Mouse (Mus musculus): ENCODE measurements around the gene Gm28729.
A peak's percentile ranks its signal among the peaks of the same experiment; 100 is the strongest.
"Not testable (repeated sequence)": the region's sequence is repeated elsewhere in the genome, so short reads cannot be mapped to it uniquely, and the experiment has no call there.

The Gm28729 gene

DNA sequence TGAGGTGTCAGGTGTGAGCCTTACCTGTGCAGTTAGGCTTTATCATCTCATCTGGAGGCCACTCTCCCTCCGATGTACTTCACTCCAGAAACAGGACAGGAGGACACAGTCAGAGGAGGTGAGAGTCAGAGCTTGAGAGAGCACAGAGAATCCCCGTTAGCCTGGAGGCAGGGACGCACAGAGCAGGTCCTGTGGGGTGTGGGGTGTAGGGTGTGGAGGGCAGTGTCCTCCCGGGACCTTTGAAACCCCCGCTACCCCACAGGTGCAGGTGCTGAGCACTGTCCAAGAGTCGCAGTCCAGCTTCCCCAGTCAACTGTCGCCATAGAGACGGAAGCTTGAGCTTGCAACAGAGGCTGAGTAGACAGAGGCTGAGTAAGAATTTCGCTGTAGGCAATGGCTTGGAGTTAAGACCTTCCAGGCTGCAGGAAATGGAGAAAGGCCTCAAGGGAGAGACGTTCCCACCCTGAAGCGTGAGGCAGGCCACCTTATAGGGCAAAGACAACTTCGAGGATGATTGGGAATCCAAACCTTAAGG lies at the start of gene Gm28729:
TSS of gene Gm28729 (minus strand) at position 293 of the 535 bp plus-strand sequence.
- DNase-seq (ENCODE audit: low spot score), result no peak

DNA sequence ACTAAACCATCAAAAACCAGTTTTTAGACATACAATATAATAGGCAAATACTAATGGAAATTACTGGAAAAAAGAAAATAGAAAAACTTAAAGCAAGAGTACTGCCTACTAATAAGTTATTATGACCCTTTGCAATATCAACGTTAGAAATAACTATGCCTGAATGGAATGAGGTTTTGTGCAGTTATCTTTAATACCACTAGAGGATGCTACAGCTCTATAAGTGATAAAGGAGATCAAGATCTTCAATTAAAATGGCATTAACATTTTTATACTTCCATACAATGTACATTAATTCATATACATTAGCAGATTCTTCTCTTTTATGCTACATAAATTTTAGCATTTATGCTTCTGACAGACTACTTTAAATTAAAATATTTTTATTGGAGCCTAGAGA lies 48.2 kb upstream of the Gm28729 start:
- DNase-seq (ENCODE audit: low spot score), result no peak

DNA sequence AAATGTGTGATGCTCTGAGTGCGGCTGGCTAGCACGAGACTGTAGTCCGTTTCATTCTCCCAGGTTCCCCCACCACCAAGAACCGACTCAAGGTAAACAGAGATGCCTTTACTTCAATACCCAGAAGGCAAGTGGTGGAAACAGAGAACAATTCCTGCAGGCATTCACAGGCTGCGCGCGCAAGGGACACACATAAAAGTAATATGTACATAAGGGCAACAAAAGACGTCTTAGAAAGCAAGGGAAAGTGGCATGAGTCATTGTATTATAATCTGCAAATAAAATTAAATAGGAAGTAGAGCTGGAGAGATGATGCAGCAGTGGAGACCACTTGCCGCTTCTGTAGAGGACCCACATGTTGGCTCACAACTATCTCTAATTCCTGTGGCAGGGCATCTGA lies 47.7 kb upstream of the Gm28729 start:
- DNase-seq (ENCODE audit: low spot score), result no peak

DNA sequence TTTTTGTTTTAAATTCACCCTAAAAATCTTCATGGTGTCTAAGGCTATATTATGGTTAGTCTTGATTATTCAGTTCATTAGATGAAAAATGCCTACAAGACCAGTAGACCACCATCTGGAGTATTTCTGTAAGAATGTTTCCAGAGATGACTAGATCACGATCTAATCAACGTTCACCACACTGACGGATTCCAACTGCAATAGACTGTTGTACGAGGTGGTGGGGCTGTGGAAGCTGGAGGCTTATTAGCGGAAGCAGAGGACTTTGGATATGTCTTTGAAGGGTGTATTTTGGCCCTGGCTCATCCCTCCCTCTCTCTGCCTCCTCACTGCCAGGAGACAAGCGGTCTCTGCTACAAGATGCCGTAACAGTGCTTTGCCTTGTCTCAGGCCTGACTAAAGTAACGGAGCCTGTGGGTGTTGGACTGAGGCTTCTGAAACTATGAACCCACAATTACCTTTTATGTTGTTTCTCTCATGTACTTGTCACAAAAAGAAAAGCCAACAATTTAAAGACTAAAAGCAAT lies 41.5 kb upstream of the Gm28729 start:
- no peak for DNase-seq (ENCODE audit: low spot score)

DNA sequence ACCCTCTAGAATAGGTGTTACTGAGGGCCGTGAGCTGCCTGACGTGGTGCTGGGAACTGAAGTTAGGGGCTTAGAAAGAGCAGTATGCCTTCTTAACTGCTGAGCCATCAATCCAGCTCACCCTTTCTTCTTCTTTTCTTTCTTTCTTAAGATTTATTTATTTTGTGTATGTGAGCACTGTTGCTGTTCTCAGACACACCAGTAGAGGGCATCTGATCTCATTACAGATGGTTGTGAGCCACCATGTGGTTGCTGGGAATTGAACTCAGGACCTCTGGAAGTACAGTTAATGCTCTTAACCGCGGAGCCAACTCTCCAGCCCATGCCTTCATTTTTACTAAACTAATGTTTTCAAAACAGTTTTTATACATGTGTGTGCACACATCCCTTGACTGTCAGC lies 38.4 kb upstream of the Gm28729 start:
- DNase-seq (ENCODE audit: low spot score), result no peak

DNA sequence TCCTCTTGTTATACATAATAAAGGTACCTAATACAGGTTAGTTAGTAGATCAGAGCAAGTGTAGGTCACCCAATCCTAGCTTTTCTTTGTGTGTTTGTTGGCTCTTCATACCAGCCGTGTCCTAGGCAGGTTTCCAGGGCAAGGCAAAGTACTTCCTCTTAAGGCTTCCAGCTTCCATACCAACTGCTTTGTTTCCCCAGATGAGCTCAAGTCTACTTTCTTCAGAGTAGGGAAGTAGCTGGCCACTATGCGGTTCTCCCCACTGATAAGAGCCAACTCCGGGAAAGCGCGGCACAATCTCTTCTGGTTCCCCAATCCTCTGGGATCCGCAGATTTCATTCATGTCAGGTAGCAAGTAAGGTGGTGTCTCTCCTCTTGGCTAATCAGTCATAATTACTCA lies 34.1 kb upstream of the Gm28729 start:
- no peak for DNase-seq (ENCODE audit: low spot score)

DNA sequence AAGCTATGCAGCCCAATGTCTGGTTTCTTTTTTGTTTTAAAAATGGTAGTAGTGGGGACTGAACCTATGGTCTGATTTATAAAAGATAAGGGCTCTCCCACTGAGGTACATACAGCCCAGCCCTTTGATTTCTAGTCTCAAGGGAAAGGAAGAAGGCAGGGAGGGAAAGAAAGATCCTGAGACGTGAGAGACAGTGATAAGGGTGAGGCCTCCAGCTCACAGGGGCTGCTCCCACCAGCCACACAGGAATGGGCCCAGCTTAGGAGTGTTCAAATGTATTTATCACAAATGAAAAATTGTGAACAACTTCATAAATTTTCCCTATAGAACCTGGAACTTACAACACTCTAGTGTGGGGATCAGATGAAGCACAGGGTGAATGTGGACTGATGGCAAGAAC lies 33.5 kb upstream of the Gm28729 start:
- DNase-seq (ENCODE audit: low spot score), result no peak

DNA sequence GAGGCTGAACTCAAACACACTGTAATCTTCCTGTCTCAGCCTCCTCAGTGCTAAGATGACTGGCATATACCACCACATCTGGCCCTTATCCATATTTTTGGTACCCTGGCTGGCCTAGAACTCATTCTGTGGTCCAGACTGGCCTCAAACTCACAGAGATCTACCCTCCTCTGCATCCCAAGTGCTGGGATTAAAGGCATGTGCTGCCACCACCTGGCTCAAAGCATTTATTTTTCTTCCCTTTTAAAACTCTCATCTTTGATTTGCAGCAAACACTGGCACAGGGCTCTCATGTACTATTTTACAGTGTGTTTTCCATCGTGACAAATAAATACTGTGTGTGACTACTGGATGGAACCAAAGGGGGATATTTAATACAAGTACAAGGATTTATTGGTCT lies 29.0 kb upstream of the Gm28729 start:
- no peak for DNase-seq (ENCODE audit: low spot score)

DNA sequence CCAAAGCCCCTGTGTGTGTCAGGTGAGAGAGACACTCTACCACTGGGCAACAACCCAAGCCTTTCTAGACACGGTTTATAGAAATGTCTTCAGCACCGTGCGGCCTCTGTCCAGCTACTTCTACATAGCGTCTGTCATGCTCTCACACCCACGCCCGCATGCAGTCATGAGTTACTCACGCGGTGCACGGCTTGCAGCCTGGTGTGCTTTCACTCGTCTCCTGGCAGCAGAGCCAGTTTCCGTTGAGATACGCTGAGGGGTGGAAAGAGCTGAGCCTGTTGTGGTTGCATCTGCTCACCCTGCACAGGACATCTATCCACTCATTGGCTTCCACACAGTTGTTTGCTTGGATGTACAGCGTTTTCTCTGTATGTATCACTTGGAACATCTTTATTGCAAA lies 20.3 kb upstream of the Gm28729 start:
- DNase-seq (ENCODE audit: low spot score), result no peak

DNA sequence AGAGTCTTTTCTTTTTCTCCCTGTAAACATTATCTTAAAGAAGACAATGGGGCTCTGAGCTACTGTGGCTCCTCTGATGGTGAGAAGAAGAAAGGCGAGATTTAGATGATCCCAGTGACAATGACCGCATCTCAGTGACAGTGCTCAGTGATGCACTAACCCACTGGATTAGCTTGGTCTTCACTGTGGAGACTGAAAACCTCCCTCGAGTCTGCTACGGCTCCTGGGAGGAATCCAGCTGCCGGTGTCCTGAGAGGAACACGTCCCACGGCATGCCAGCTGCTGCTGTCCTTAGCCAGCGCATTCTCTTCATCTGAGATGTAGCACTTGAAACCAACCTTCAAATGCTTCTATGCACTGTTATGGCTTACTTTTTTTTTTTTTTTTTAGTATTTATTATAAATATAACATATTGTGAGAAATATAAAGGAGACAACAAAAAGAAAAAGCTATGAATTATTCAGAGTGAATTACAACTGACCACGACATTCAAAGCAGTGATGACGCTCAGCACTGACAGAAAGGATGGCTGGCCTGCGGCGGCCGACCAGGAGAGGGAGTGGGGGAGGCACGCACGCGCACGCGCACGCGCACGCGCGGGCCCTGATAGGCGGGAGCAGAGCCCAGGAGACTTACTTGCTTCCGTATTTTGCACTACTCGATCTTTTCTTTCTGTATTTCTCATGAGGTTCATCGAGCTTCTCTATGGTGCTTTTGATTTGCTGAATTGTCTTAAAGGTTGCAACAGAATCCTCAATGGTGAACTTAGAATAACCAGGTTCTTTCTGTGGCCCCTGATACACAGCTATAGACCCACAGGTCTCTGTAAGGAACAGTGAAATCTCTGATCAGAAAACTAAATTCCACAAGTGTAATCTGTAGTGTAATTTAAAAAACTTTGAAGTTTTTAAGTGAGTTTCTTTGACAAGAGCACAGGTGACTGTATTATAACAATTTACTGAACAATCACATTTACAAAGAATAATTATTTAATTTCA lies 18.9 kb upstream of the Gm28729 start:
- DNase-seq (ENCODE audit: low spot score), result peak; percentile 59

DNA sequence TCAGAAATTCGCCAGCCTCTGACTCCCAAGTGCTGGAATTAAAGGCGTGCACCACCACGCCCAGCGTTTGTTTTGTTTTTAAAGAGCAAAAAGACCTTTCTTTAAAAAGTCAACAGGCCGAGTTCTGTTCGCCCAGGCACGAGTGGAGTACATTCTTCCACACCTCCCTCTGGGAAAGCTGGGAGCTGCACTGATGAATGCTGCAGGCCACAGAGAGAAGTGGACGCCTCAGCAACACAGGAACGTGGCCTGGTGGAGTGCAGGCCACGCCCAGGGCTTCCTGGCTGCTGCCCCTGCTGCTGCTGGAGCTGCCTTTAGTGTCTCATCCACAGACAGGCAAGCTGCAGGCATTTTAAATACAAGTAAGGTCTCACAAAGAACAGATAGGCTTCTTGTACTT lies 13.9 kb upstream of the Gm28729 start:
- no peak for DNase-seq (ENCODE audit: low spot score)

DNA sequence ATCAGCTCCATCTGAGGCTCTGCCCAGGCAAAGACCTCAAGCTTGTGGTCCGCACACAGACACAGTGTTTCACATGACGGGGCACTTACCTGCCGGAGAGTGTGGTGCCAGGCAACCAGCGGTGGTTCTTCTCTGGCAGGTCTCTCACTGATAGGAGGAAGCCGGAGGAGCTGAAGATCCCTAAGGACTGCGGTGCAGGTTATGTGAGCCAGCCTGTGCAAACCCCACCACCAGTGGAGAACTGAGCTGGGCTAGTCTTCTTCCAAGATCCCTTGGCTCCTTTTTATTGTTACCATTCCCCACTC lies 12.5 kb upstream of the Gm28729 start:
- DNase-seq (ENCODE audit: low spot score), result no peak

DNA sequence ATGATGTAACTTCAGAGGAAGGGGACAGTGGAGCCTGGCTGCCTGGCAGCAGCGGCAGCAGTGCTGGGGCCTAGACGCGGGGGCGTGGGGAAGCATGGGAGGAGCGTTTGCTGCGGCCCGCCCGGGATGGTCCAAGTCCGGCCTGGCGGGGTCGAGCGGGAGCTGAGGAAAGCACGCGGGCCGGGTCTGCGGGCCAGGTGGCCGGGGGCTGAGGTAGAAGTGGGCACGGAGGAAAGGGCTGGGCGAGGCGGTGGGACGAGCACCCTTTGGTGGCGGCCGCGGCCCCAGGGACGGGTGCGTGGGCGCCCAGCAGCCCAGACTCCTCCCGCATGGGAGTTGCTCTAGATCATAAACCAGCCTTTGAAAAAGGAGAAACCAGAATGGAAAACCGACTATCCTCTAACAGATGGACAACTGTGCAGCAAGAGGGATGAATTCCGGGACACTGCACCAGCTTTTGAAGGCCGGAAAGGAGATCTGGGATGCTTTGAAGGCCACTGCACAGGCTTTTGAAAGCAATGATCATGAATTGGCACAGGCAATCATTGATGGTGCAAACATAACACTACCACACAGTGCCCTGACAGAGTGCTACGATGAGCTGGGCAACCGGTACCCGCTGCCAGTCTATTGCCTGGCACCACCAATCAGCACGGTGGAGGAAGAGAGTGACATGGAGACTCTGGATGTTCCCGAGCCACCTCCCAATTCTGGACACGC lies 12.0 kb upstream of the Gm28729 start:
- DNase-seq (ENCODE audit: low spot score), result peak; percentile 29

DNA sequence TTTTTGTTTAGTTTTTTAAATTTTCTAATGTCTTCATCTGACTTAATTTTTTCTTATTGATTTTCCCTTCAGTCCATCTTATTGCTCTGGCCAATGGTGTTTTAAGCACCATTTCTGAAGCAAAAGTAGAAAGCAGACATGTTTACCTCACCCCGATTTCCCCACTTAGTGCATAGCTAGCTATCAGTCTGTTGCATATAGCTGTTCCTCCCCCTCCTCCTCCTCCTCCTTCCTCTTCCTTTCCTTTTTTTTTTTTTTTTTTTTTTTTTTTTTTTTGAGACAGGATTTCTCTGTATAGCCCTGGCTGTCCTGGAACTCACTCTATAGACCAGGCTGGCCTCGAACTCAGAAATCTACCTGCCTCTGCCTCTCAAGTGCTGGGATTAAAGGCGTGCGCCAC lies 11.0 kb upstream of the Gm28729 start:
- not testable (repeated sequence) for DNase-seq (ENCODE audit: low spot score)

DNA sequence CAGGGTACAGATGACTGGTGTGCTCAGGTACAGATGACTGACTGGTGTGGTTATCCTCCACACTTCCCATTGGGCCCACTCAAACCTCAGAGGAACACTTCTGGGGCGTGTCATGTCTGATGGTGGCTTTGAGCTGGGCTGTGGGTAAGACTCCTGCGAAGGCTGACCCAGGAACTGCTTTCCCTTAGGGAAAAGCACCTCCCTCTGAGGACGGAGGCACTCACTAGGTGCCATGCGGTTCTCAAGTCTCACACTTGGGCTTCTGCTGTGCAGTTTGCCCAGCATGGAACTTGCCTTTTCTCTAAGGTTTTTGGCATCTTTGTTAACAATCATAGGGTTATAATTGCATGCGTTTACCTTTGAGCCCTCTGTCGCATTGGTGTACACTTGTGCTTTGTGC lies 10.4 kb upstream of the Gm28729 start:
- DNase-seq (ENCODE audit: low spot score), result no peak

DNA sequence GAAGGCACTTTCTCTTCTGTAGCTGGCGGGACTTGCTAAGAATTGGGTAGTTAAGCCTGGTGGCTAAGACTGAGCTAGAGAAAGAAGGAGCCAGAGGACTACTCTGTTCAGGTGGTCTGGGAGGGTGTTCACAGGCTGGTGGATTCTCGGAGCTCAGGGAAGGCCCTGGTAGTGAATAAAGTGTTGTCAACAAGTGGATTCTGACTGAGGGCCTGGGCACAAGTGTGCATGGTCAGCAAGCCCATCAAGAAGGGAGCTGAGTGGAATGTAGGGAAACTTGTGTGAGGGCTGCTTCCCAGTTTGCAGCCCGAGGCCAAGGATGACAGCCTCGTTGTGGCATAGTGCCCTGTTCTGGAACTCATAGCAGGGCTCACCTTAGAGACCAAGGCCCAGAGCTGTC lies 9.2 kb upstream of the Gm28729 start:
- DNase-seq (ENCODE audit: low spot score), result no peak

DNA sequence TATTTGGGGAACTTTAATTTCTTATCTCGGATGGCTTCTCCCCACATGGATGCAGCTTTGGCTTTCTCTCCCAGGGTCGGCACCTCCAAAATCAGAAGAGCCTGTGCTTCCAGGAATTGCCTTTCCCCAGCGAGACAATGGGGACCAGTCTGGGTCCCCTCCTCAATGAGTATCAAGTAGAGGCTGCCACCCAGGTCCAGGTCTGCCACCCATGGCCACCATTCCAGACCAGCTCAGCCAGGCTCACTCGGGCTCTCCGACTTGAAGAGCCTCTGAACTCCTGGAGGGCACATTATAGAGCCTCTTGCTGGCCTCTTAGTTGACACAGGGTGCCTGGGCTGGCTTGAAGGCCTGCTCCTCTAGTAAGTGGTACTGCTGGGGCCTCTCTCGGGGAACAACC lies 8.4 kb upstream of the Gm28729 start:
- DNase-seq (ENCODE audit: low spot score), result no peak

DNA sequence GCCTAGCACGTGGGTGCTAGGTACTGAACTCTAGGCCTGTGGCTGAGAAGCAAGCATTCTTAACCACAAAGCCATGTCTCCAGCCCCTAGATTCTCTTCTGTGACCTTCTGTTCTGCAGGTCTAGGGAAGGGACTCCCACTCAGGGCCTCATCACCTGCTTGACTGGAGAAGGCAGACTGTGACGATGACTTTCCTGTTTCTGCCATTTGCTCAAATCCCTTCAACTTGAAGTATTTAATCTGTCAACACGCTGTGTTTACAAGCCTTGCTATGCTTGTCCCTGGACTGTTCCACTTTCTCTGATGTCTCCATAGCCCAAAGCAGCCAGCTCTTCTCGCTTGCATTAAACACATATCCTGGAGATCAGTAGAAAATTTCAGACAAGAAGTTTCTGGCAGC lies 7.5 kb upstream of the Gm28729 start:
- no peak for DNase-seq (ENCODE audit: low spot score)

DNA sequence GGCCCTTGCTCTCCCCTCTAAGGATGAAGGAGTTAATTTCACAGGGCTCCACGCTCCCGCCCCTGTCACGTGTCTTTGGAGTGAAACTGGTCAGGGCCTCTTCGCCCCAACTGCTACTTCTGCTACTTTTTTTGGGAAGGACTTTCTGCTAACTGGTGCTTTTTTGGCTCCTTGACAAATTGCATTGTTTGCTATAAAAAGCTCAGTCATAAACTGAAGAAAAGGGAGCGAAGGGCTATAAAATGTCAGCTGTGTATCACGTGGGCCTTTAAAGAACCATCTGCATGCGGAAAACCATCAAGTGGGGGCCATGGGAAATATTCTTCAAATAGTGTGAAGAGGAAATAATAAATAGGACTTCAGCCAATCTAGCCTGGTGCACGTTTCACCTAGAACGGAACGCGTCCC lies 5.6 kb upstream of the Gm28729 start:
- peak; percentile 44 for DNase-seq (ENCODE audit: low spot score)

DNA sequence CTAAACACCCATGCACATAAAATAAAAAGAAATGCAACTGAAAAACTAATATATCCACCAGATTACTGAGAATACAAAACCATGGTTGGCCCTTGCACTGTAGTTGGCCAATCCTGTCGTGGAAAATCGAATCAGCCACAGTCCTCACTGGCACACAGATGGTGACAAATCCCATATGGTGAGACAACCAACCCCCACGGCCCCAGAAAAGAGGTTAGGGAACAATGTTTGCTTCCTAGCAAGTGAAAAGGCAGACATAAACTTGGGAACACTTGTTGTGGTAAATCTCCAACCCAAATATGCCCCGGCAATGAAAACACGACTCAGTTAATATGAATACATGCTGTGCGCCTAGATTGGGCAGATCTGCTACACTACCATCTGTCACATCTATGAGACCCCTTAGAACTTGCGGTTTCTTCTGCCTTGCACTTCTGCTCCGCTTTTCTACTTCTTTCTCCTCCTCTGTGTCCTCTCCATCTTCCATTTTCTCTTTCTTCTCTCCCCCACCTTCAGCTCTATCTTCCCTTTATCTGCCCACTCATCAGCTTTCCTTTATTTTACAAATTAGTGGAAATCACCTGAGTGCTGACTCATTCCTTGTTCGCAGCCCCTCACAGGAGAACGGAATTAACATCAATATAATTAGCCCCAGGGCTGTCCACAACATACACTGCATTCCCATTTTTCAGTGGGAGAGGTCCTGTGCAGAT lies 5.1 kb upstream of the Gm28729 start:
- no peak for DNase-seq (ENCODE audit: low spot score)

DNA sequence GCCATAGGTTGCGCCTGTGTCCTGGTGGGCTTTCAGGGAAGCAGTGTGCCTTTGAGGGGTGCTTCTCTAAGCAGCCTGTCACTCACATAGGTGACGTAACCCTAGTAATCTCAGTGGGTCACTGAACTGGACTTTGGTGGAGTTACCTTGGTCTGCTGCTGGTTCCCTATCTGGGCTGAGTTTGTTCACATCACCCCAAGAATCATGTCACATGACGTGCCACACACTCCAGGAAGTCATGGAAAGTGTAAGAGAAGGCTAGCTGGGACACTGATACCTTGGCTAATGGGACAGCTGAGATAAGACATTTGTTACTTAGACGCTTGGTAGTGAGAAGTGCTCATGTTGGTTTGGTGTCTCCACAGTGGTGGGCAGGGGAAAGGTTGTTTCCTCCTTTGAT lies 947 bp upstream of the Gm28729 start:
- no peak for DNase-seq (ENCODE audit: low spot score)

DNA sequence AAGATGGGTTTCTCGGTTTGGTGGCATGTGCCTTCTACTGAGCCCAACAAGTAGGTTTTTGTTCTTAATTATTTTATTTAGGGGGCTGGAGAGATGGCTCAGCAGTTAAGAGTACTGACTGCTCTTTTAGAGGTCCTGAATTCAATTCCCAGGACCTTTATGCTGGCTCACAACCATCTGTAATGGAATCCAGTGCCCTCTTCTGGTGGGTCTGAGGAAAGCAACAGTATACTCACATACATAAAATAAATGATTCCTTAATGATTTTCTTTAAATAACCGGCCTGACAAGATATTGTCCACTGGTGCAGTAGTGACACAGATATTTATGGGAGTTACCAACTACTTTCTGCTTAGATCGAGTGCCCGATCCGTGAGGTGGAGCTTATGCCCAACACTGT lies 1.9 kb downstream of the Gm28729 start:
- no peak for DNase-seq (ENCODE audit: low spot score)
